Mouse (Mus musculus): ENCODE measurements at regions not wholly inside any gene's neighbourhood (a gene's known extent, or its start where the extent isn't known, plus 50 kb on each side); places are given as distances from the start of the nearest gene placed in this dataset.

GRCm38 (mm10) chr3:134105112-134105511, 131.2 kb upstream of the Cxxc4 start:
- TF ChIP-seq CTCF (IDR thresholded peaks at IDR 0.05; ENCODE audit: low read depth) = no peak
- TF ChIP-seq EP300 (IDR thresholded peaks at IDR 0.05; ENCODE audit: low read depth) = no peak

Measured in liver, postnatal 0 days (tissue).